Comparison of ENCODE assay signal across 9 mouse cellular contexts in genomic region chr4:107349311-107350008, GRCm38 (mm10). TPM values are rescaled to one million over a fixed set of nuclear protein-coding genes. Genes with fewer than 3 reads are reported as not detected.
A peak's percentile ranks its signal among the peaks of the same experiment; 100 is the strongest.
DNase-seq lines count a peak whose midpoint lies in the region; ATAC-seq and TF ChIP-seq lines count a peak whose summit lies in the region.
"Had no signal": no experiment of that assay in that cellular context is flagged by ENCODE, and none has a peak within 500 bp of the region (broad histone marks: within the 10 kb centered on the region; RNA-seq: fewer than 3 reads in every experiment).

No protein-coding gene starts in this region.

- peaks cover 91% of the 10 kb centered on the region for H3K36me3 ChIP-seq in G1E (replicated peaks)
- H3K36me3 ChIP-seq in embryonic facial prominence, embryonic 10.5 days (replicated peaks): peaks cover 32% of the 10 kb centered on the region
- H3K36me3 ChIP-seq in kidney, embryonic 16.5 days (ENCODE audit: insufficient read depth, low read length): peaks cover 2% of the 10 kb centered on the region; the same call in 1 of the 2 replicates
- H3K36me3 ChIP-seq in liver, embryonic 13.5 days: 0 out of 2 replicates have a peak, but pooled peaks cover 5% of the 10 kb centered on the region
- H3K36me3 ChIP-seq in neural tube, embryonic 13.5 days: peaks cover 11% of the 10 kb centered on the region; the same call in 1 of the 2 replicates

- H3K27ac ChIP-seq in embryonic facial prominence, embryonic 10.5 days (replicated peaks): no peak overlapping the region
- H3K27ac ChIP-seq in kidney, embryonic 16.5 days (ENCODE audit: low read length): peak overlapping the region; percentile 55; the same call in 1 of the 2 replicates
- H3K27ac ChIP-seq in liver, embryonic 13.5 days: no peak overlapping the region
- H3K27ac ChIP-seq in neural tube, embryonic 13.5 days (replicated peaks): peak overlapping the region; percentile 74; the same call in 1 of the 2 replicates

- peak; percentile 48; the same call in 1 of the 2 replicates for ATAC-seq in frontal cortex, adult (ENCODE audit: low TSS enrichment)
- no peak for ATAC-seq in G1E (ENCODE audit: extremely low read depth, insufficient number of reproducible peaks, low FRiP score, poor library complexity, severe bottlenecking)
- peak; percentile 42; the same call in 1 of the 2 replicates for ATAC-seq in kidney, embryonic 16.5 days (ENCODE audit: low FRiP score, low TSS enrichment)
- peak; percentile 10; the same call in 1 of the 2 replicates for ATAC-seq in liver, embryonic 13.5 days (ENCODE audit: low read depth)
- ATAC-seq in neural tube, embryonic 13.5 days (ENCODE audit: low read depth): peak; percentile 43; the same call in 1 of the 2 replicates
- no peak for ATAC-seq in inflammation-experienced regulatory T-cells, adult 6 months

- 70% methylated on average over 8 of the region's 8 CpGs for WGBS in embryonic facial prominence, embryonic 10.5 days
- WGBS in kidney, embryonic 16.5 days: 68% methylated on average over 8 of the region's 8 CpGs
- WGBS in liver, embryonic 13.5 days (ENCODE audit: insufficient replicate concordance): 64% methylated on average over 8 of the region's 8 CpGs
- 75% methylated on average over 8 of the region's 8 CpGs for WGBS in neural tube, embryonic 13.5 days

- H3K9ac ChIP-seq in kidney, embryonic 16.5 days (replicated peaks; ENCODE audit: low read length): no peak overlapping the region
- no peak overlapping the region for H3K9ac ChIP-seq in liver, embryonic 13.5 days
- H3K9ac ChIP-seq in neural tube, embryonic 13.5 days: no peak overlapping the region; the same call in 1 of the 2 replicates

- DNase-seq in frontal cortex, postnatal 25 days (ENCODE audit: low spot score in 2 of 2): no peak
- peak; percentile 12 for DNase-seq in G1E (ENCODE audit: low spot score)
- DNase-seq in embryonic facial prominence, embryonic 10.5 days (ENCODE audit: low spot score): peak; percentile 22
- DNase-seq in liver, embryonic 13.5 days: peak; percentile 7

- no peak overlapping the region for H3K4me2 ChIP-seq in kidney, embryonic 16.5 days (replicated peaks; ENCODE audit: low read depth, low read length)
- H3K4me2 ChIP-seq in liver, embryonic 13.5 days: no peak overlapping the region
- H3K4me2 ChIP-seq in neural tube, embryonic 13.5 days: no peak overlapping the region

- TF ChIP-seq CTCF in G1E (IDR thresholded peaks at IDR 0.05; ENCODE audit: low read depth, low read length): 0 out of 2 replicates have a peak, but pooled peaks have one; percentile 15

- H3K27me3 ChIP-seq in G1E (ENCODE audit: insufficient read depth, low read length): no peaks in the 10 kb centered on the region
- H3K27me3 ChIP-seq in embryonic facial prominence, embryonic 10.5 days (replicated peaks; ENCODE audit: low read depth, poor library complexity, severe bottlenecking): no peaks in the 10 kb centered on the region
- no peaks in the 10 kb centered on the region for H3K27me3 ChIP-seq in kidney, embryonic 16.5 days (ENCODE audit: insufficient read depth, low read length)
- H3K27me3 ChIP-seq in liver, embryonic 13.5 days: no peaks in the 10 kb centered on the region
- H3K27me3 ChIP-seq in neural tube, embryonic 13.5 days: no peaks in the 10 kb centered on the region

- H3K4me3 ChIP-seq in G1E (ENCODE audit: low read depth, low read length): no peak overlapping the region
- no peak overlapping the region for H3K4me3 ChIP-seq in embryonic facial prominence, embryonic 10.5 days
- H3K4me3 ChIP-seq in kidney, embryonic 16.5 days (ENCODE audit: low read length): no peak overlapping the region
- H3K4me3 ChIP-seq in liver, embryonic 13.5 days (replicated peaks): no peak overlapping the region
- H3K4me3 ChIP-seq in neural tube, embryonic 13.5 days: no peak overlapping the region

- H3K4me1 ChIP-seq in G1E (ENCODE audit: insufficient read depth, low read depth, low read length): no peaks in the 10 kb centered on the region
- H3K4me1 ChIP-seq in embryonic facial prominence, embryonic 10.5 days: peaks cover 7% of the 10 kb centered on the region; the same call in 1 of the 2 replicates
- peaks cover 19% of the 10 kb centered on the region for H3K4me1 ChIP-seq in kidney, embryonic 16.5 days (ENCODE audit: insufficient read depth, low read length)
- H3K4me1 ChIP-seq in liver, embryonic 13.5 days (replicated peaks): peaks cover 11% of the 10 kb centered on the region
- H3K4me1 ChIP-seq in neural tube, embryonic 13.5 days (replicated peaks): peaks cover 26% of the 10 kb centered on the region

- no peaks in the 10 kb centered on the region for H3K9me3 ChIP-seq in G1E (replicated peaks)
- no peaks in the 10 kb centered on the region for H3K9me3 ChIP-seq in embryonic facial prominence, embryonic 10.5 days
- no peaks in the 10 kb centered on the region for H3K9me3 ChIP-seq in kidney, embryonic 16.5 days (ENCODE audit: low read length)
- H3K9me3 ChIP-seq in liver, embryonic 13.5 days (replicated peaks): no peaks in the 10 kb centered on the region
- H3K9me3 ChIP-seq in neural tube, embryonic 13.5 days: no peaks in the 10 kb centered on the region

RNA-seq across cellular contexts. Expression of gene Ndc1, which starts 18.1 kb away (rescaled TPM):
- total RNA-seq in G1E (2014; fragmentation: Nextera tagmentation) (139 and 144 TPM in 2 replicates), G1E (2017) (48.9 and 56.3 TPM in 2 replicates)
- 6.7 and 8.6 TPM in 2 replicates for polyA plus RNA-seq in G1E (2012)
- 51.5 and 56.1 TPM in 2 replicates for polyA plus RNA-seq in embryonic facial prominence, embryonic 10.5 days (2016; fragmentation: Nextera tagmentation; extraction: Ambion mirVana)
- polyA plus RNA-seq in kidney, embryonic 16.5 days (2015; fragmentation: Nextera tagmentation; extraction: Ambion mirVana): 36.5 and 39.7 TPM in 2 replicates
- 18.5 and 24.0 TPM in 2 replicates for polyA plus RNA-seq in liver, embryonic 13.5 days (2015; fragmentation: Nextera tagmentation; extraction: Ambion mirVana)
- 17.1 and 18.7 TPM in 2 replicates for polyA plus RNA-seq in neural tube, embryonic 13.5 days (2015; fragmentation: Nextera tagmentation; extraction: Ambion mirVana)
- polyA plus RNA-seq in inflammation-experienced regulatory T-cells, adult 6 months (2017; shearing (Covaris generic)): 10 to 100 TPM in 1 of 3 experiments, 1 to 10 TPM in 2; 3.7 to 10.5 (median 4.3) TPM

RNA-seq across cellular contexts. Expression of gene Yipf1, which starts 35.3 kb away (rescaled TPM):
- total RNA-seq in G1E (2014; fragmentation: Nextera tagmentation) (26.8 and 27.5 TPM in 2 replicates), G1E (2017) (35.8 and 45.5 TPM in 2 replicates)
- 8.8 and 13.4 TPM in 2 replicates for polyA plus RNA-seq in G1E (2012)
- 39.5 and 40.6 TPM in 2 replicates for polyA plus RNA-seq in embryonic facial prominence, embryonic 10.5 days (2016; fragmentation: Nextera tagmentation; extraction: Ambion mirVana)
- polyA plus RNA-seq in kidney, embryonic 16.5 days (2015; fragmentation: Nextera tagmentation; extraction: Ambion mirVana): 54.7 and 57.3 TPM in 2 replicates
- 28.1 and 28.7 TPM in 2 replicates for polyA plus RNA-seq in liver, embryonic 13.5 days (2015; fragmentation: Nextera tagmentation; extraction: Ambion mirVana)
- 63.0 and 63.5 TPM in 2 replicates for polyA plus RNA-seq in neural tube, embryonic 13.5 days (2015; fragmentation: Nextera tagmentation; extraction: Ambion mirVana)
- polyA plus RNA-seq in inflammation-experienced regulatory T-cells, adult 6 months (2017; shearing (Covaris generic)): 100 to 1,000 TPM in 2 of 3 experiments, 10 to 100 TPM in 1; 84.1 to 102 (median 101) TPM

RNA-seq across cellular contexts. Expression of gene Dio1, which starts 42.5 kb away (rescaled TPM):
- not detected in 2 replicates for total RNA-seq in G1E (2014; fragmentation: Nextera tagmentation)
- not detected in 2 replicates for total RNA-seq in G1E (2017)
- not detected in 2 replicates for polyA plus RNA-seq in G1E (2012)
- not detected in 2 replicates for polyA plus RNA-seq in embryonic facial prominence, embryonic 10.5 days (2016; fragmentation: Nextera tagmentation; extraction: Ambion mirVana)
- polyA plus RNA-seq in kidney, embryonic 16.5 days (2015; fragmentation: Nextera tagmentation; extraction: Ambion mirVana): 0.47 and 0.68 TPM in 2 replicates
- polyA plus RNA-seq in liver, embryonic 13.5 days (2015; fragmentation: Nextera tagmentation; extraction: Ambion mirVana): not detected in 2 replicates
- not detected in 2 replicates for polyA plus RNA-seq in neural tube, embryonic 13.5 days (2015; fragmentation: Nextera tagmentation; extraction: Ambion mirVana)
- not detected for polyA plus RNA-seq in inflammation-experienced regulatory T-cells, adult 6 months (2017; shearing (Covaris generic))
- total RNA-seq: left cerebral cortex, postnatal 10 days had no signal

Comparison
In these comparisons a context has a peak if more than half of its experiments do, and no peak if none do; other contexts are left out.
1. ATAC-seq: peak in frontal cortex, adult (single experiment), kidney, embryonic 16.5 days (single experiment), liver, embryonic 13.5 days (single experiment) and neural tube, embryonic 13.5 days (single experiment); none in G1E (single experiment) and inflammation-experienced regulatory T-cells, adult 6 months (single experiment).
2. DNase-seq: peak in G1E (single experiment), embryonic facial prominence, embryonic 10.5 days (single experiment) and liver, embryonic 13.5 days (single experiment); none in frontal cortex, postnatal 25 days (0 of 2).
3. H3K27ac ChIP-seq: peak in kidney, embryonic 16.5 days (single experiment) and neural tube, embryonic 13.5 days (single experiment); none in embryonic facial prominence, embryonic 10.5 days (single experiment) and liver, embryonic 13.5 days (single experiment).